Mouse (Mus musculus) spleen, adult 2 months (tissue): Measurements from ENCODE around the gene Ankrd39. TPM values are rescaled to one million over a fixed set of nuclear protein-coding genes. Genes with fewer than 3 reads are reported as not detected.

ENCODE experiments used
- DNase-seq, 2 experiments: peaks; one replicate each; pipeline versions ENCODE4 v3.0.0 to v3.0.0-alpha.2; 2012 to 2021; ENCODE audit warnings: low spot score in 2 of 2, low read depth in 1 of 2
- H3K27ac ChIP-seq: fragments of 200-500 bp; 2 replicates; pipeline ENCODE4 v1.5.1; 2012; ENCODE audit warnings: low read length, inconsistent platforms; ENCODE audit not compliant: insufficient read depth
- H3K27me3 ChIP-seq: fragments of 200-500 bp; 2 replicates; pipeline ENCODE4 v1.6.1; 2012; ENCODE audit warnings: mild to moderate bottlenecking, moderate library complexity, low read length, inconsistent platforms; ENCODE audit not compliant: control insufficient read depth, insufficient read depth
- H3K36me3 ChIP-seq: fragments of 200-500 bp; 2 replicates; pipeline ENCODE4 v1.6.1; 2012; ENCODE audit warnings: mild to moderate bottlenecking, low read length, inconsistent platforms; ENCODE audit not compliant: control insufficient read depth, insufficient read depth
- H3K4me1 ChIP-seq: fragments of 200-500 bp; 2 replicates; pipeline ENCODE4 v1.6.1; 2011; ENCODE audit warnings: inconsistent platforms; ENCODE audit not compliant: control insufficient read depth, insufficient read depth, insufficient read length
- H3K4me3 ChIP-seq: fragments of 200-500 bp; 2 replicates; pipeline ENCODE4 v1.5.1; 2011; ENCODE audit warnings: mild to moderate bottlenecking, inconsistent platforms; ENCODE audit not compliant: insufficient read depth, insufficient read length; ENCODE audit errors: extremely low read depth
- CTCF ChIP-seq: fragments of 200-500 bp; IDR thresholded peaks from 2 replicates; pipeline ENCODE4 v1.5.1; 2011; ENCODE audit warnings: mild to moderate bottlenecking, inconsistent platforms; ENCODE audit not compliant: insufficient read depth, insufficient read length, insufficient replicate concordance; ENCODE audit errors: extremely low read depth
- POLR2A ChIP-seq: fragments of 200-500 bp; IDR thresholded peaks from 2 replicates; pipeline ENCODE4 v1.6.1; 2011; ENCODE audit warnings: low read depth, low read length, inconsistent platforms
- WGBS: fragments of 180-500 bp; shearing (Covaris S2); methylation state at CpG from one replicate; pipeline ENCODE4 v1.1.7; 2018; 5-methylcytosine and 5-hydroxymethylcytosine counted together
- polyA plus RNA-seq: library from polyadenylated mRNA; depleted of rRNA; stranded (reverse); fragments of >200 nt; gene quantifications from 2 replicates; pipeline ENCODE4 v1.2.3, GENCODE M21; 2012

The Ankrd39 gene
- polyA plus RNA-seq, 1 experiment: 22.2 TPM

- no peak for TF ChIP-seq CTCF
- no peak for TF ChIP-seq POLR2A
- 28% methylated on average over 17 of the region's 17 CpGs for WGBS
- Histone ChIP-seq H3K27ac (peak overlapping the region; percentile 54; the same call in 1 of the 2 replicates), H3K4me3 (no peak overlapping the region), H3K27me3 (no peaks in the 10 kb centered on the region), H3K36me3 (no peaks in the 10 kb centered on the region), H3K4me1 (peaks cover 4% of the 10 kb centered on the region; the same call in 1 of the 2 replicates)
- no peak for DNase-seq
These were observed 33.4 kb upstream of the Ankrd39 start for GRCm38 (mm10) chr1:36580384-36581207.

GRCm38 (mm10) chr1:36579974-36580383 lies 32.7 kb upstream of the Ankrd39 start:
- TF ChIP-seq CTCF (no peak), POLR2A (no peak)
- Histone ChIP-seq H3K4me1 (peaks cover 4% of the 10 kb centered on the region; the same call in 1 of the 2 replicates), H3K27me3 (no peaks in the 10 kb centered on the region), H3K36me3 (no peaks in the 10 kb centered on the region), H3K27ac (peak overlapping the region; percentile 54; the same call in 1 of the 2 replicates), H3K4me3 (no peak overlapping the region)
- no peak for DNase-seq
- WGBS: 60% methylated on average over 6 of the region's 6 CpGs

DNA sequence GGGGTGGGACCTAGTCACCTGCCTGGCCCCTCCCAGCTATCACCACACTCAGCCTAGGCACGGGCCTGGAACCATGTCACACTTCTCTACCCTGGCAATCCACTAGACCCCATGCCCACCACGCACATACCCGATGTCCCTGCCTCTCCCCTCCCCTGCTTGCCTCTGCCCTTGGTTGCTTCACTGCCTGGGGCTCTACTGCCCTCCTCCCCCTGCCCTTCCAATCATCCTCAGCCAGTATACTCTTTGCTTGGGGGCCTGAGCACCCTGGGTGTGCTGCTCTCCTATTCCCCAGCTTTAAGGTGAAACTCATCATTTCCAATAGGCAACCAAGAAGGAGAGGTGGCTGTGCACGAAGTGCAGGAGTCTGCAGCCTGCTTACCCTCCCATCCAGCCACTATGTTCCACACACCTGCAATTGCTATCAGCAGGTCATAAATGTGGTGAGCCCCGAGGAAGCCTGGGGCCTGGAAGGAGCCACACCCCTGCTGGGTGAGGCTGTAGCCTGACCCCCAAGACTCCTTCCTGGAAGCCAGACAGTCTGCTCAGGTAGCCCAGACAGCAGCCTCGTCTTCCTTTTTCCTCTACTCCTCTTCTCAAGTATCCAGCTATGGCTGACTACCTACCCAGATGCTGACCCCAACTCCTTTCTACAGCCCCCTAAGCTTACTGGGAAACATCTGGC lies 29.9 kb upstream of the Ankrd39 start:
- TF ChIP-seq CTCF (no peak), POLR2A (no peak)
- Histone ChIP-seq H3K4me3 (no peak overlapping the region), H3K27ac (no peak overlapping the region), H3K27me3 (no peaks in the 10 kb centered on the region), H3K4me1 (peaks cover 4% of the 10 kb centered on the region; the same call in 1 of the 2 replicates), H3K36me3 (no peaks in the 10 kb centered on the region)
- WGBS: 78% methylated on average over 6 of the region's 6 CpGs
- DNase-seq: no peak

GRCm38 (mm10) chr1:36575347-36575746 lies 28.1 kb upstream of the Ankrd39 start:
- 89% methylated on average over 6 of the region's 6 CpGs for WGBS
- Histone ChIP-seq H3K27me3 (no peaks in the 10 kb centered on the region), H3K4me3 (no peak overlapping the region), H3K36me3 (no peaks in the 10 kb centered on the region), H3K4me1 (peaks cover 4% of the 10 kb centered on the region; the same call in 1 of the 2 replicates), H3K27ac (no peak overlapping the region)
- TF ChIP-seq POLR2A (no peak), CTCF (no peak)
- DNase-seq: no peak

DNA sequence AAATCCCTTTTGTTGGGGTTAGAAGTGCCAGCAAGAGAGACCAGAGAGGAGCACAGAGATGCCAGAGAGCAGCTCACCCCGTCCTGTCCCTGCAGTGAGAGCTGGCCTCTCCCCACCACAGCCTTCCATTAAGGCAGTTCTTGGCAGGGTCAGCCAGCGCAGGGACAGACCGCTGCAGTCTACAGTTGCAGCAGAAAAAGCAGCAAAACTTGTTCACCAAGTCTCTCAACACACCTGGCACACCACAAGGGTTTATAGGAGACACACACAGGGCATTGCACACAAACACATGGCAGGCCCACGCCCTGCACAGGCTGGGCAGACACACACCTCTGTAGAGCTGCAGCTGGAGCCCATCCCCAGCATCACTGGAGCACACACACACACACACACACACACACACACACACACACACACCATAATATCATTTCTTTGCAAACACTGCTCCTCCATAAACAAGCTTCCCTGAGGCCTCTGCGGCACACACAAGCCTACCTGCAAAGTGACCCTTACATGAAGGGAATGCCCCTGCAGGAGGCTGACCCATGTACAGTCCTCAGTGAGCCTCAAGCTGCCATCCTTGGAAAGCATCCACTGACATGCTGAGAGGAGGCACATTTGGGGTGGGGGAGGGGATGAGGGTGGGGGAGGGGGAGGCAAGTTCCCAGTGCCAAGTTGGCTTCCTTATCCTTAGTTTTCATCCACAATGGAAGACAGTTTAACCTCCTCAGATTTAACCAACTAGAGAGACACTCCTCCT lies 27.1 kb upstream of the Ankrd39 start:
- no peak overlapping the region for H3K4me3 ChIP-seq
- TF ChIP-seq POLR2A (no peak), CTCF (no peak)
- 87% methylated on average over 5 of the region's 5 CpGs for WGBS
- no peaks in the 10 kb centered on the region for H3K36me3 ChIP-seq
- no peaks in the 10 kb centered on the region; the same call in 1 of the 2 replicates for H3K4me1 ChIP-seq
- H3K27ac ChIP-seq: no peak overlapping the region
- H3K27me3 ChIP-seq: no peaks in the 10 kb centered on the region
- no peak for DNase-seq

GRCm38 (mm10) chr1:36573524-36573923 lies 26.3 kb upstream of the Ankrd39 start:
- TF ChIP-seq POLR2A: no peak
- TF ChIP-seq CTCF: no peak
- DNase-seq: no peak
- no peak overlapping the region for H3K4me3 ChIP-seq
- H3K36me3 ChIP-seq: no peaks in the 10 kb centered on the region
- WGBS: 85% methylated on average over 8 of the region's 8 CpGs
- H3K27me3 ChIP-seq: no peaks in the 10 kb centered on the region
- H3K4me1 ChIP-seq: no peaks in the 10 kb centered on the region; the same call in 1 of the 2 replicates
- H3K27ac ChIP-seq: no peak overlapping the region
